Mouse (Mus musculus): Measurements from ENCODE around the gene Hist1h2ak.

Hist1h2ak gene

GRCm38 (mm10) chr13:21718381-21719080 lies 35.1 kb downstream of the Hist1h2ak start:
- no peak for DNase-seq

GRCm38 (mm10) chr13:21717397-21718357 lies 36.0 kb downstream of the Hist1h2ak start, which contains the start of gene Hist1h3h:
Gene Hist1h3h (plus strand): TSS chr13:21717659.
- DNase-seq = peak; percentile 45

GRCm38 (mm10) chr13:21716540-21717391 lies 36.9 kb downstream of the Hist1h2ak start:
- peak; percentile 2 for DNase-seq

- DNase-seq = peak; percentile 64
Measured at GRCm38 (mm10) chr13:21715864-21716539, 37.6 kb downstream of the Hist1h2ak start, which contains the start of the genes Hist1h2bl and Hist1h2ai. Gene Hist1h2bl (minus strand): TSS chr13:21716143. Gene Hist1h2ai (plus strand): TSS chr13:21716422.

- DNase-seq = no peak
Measured at GRCm38 (mm10) chr13:21715131-21715863, 38.3 kb downstream of the Hist1h2ak start.

GRCm38 (mm10) chr13:21714725-21715124 lies 38.9 kb downstream of the Hist1h2ak start:
- DNase-seq = peak; percentile 30

GRCm38 (mm10) chr13:21711698-21712097 lies 41.9 kb downstream of the Hist1h2ak start:
- no peak for DNase-seq

- DNase-seq = peak; percentile 55
Measured at GRCm38 (mm10) chr13:21710821-21711525, 42.7 kb downstream of the Hist1h2ak start.

- DNase-seq = peak; percentile 77
Measured at GRCm38 (mm10) chr13:21710031-21710711, 43.5 kb downstream of the Hist1h2ak start.

- DNase-seq = no peak
Measured at GRCm38 (mm10) chr13:21706669-21707068, 47.0 kb downstream of the Hist1h2ak start.

Measured in kidney, adult 11 months (tissue).